Mouse (Mus musculus) retina, postnatal 1 day (tissue): ENCODE measurements around the gene Cdkn1a.

Experiments used
- DNase-seq: peaks from one replicate; pipeline ENCODE4 v3.0.0-alpha.2; 2012

Cdkn1a gene

GRCm38 (mm10) chr17:29123578-29124174, 32.9 kb downstream of the Cdkn1a start:
- DNase-seq, result no peak

GRCm38 (mm10) chr17:29126561-29126960, 35.8 kb downstream of the Cdkn1a start:
- no peak for DNase-seq

- DNase-seq, result no peak
Measured at GRCm38 (mm10) chr17:29129341-29129740, 38.6 kb downstream of the Cdkn1a start.

GRCm38 (mm10) chr17:29135066-29135465, 44.3 kb downstream of the Cdkn1a start:
- DNase-seq, result no peak

GRCm38 (mm10) chr17:29136236-29136635, 45.5 kb downstream of the Cdkn1a start:
- DNase-seq, result no peak

GRCm38 (mm10) chr17:29137906-29138305, 47.1 kb downstream of the Cdkn1a start:
- no peak for DNase-seq

- DNase-seq, result no peak
Measured at GRCm38 (mm10) chr17:29141577-29141976, 50.8 kb downstream of the Cdkn1a start.

GRCm38 (mm10) chr17:29143266-29143665, 52.5 kb downstream of the Cdkn1a start:
- DNase-seq, result no peak

GRCm38 (mm10) chr17:29145101-29145500, 54.3 kb downstream of the Cdkn1a start:
- no peak for DNase-seq

GRCm38 (mm10) chr17:29147273-29147672, 56.5 kb downstream of the Cdkn1a start:
- no peak for DNase-seq

GRCm38 (mm10) chr17:29147773-29148172, 57.0 kb downstream of the Cdkn1a start:
- DNase-seq, result no peak

GRCm38 (mm10) chr17:29149766-29150165, 59.0 kb downstream of the Cdkn1a start:
- no peak for DNase-seq
